Mouse (Mus musculus) hindbrain, embryonic 16.5 days (tissue): ENCODE measurements at regions not wholly inside any gene's neighbourhood (a gene's known extent, or its start where the extent isn't known, plus 50 kb on each side); places are given as distances from the start of the nearest gene placed in this dataset.
A peak's percentile ranks its signal among the peaks of the same experiment; 100 is the strongest.

Experiments
- ATAC-seq: fragments of 200-750 bp; cut with Nextera tagmentation; 2 replicates; pipeline ENCODE4 v1.8.0; 2017; ENCODE audit warnings: moderate TSS enrichment, moderate library complexity
- H3K27ac ChIP-seq: fragments of 300-500 bp; sonication (generic); 2 replicates; pipeline ENCODE4 v1.5.1; 2014; ENCODE audit warnings: low read depth, mild to moderate bottlenecking, control low read depth, low read length, moderate library complexity
- H3K27me3 ChIP-seq: fragments of 300-500 bp; sonication (generic); replicated peaks from 2 replicates; pipeline ENCODE4 v1.6.1; 2014; ENCODE audit warnings: low read length; ENCODE audit not compliant: control insufficient read depth, insufficient read depth
- H3K36me3 ChIP-seq: fragments of 300-500 bp; sonication (generic); 2 replicates; pipeline ENCODE4 v1.6.1; 2014; ENCODE audit warnings: mild to moderate bottlenecking, low read length, moderate library complexity, mixed read lengths; ENCODE audit not compliant: control insufficient read depth, insufficient read depth
- H3K4me1 ChIP-seq: fragments of 300-500 bp; sonication (generic); 2 replicates; pipeline ENCODE4 v1.6.1; 2014; ENCODE audit warnings: low read depth, low read length; ENCODE audit not compliant: control insufficient read depth, insufficient read depth
- H3K4me2 ChIP-seq: fragments of 300-500 bp; sonication (generic); 2 replicates; pipeline ENCODE4 v1.6.1; 2014; ENCODE audit warnings: mild to moderate bottlenecking, low read length, control low read depth, moderate library complexity
- H3K4me3 ChIP-seq: fragments of 300-500 bp; sonication (generic); 2 replicates; pipeline ENCODE4 v1.5.1; 2014; ENCODE audit warnings: mild to moderate bottlenecking, low read length, control low read depth, moderate library complexity
- H3K9ac ChIP-seq: fragments of 300-500 bp; sonication (generic); 2 replicates; pipeline ENCODE4 v1.6.1; 2014; ENCODE audit warnings: low read depth, mild to moderate bottlenecking, control low read depth, low read length, moderate library complexity
- H3K9me3 ChIP-seq: fragments of 300-500 bp; sonication (generic); 2 replicates; pipeline ENCODE4 v1.6.1; 2014; ENCODE audit warnings: mild to moderate bottlenecking, low read length, moderate library complexity; ENCODE audit not compliant: control insufficient read depth
- WGBS: fragments of 180-500 bp; shearing (Covaris S2); extraction: QIAGEN DNeasy Blood & Tissue Kit; methylation state at CpG from one replicate; pipeline ENCODE4 v1.1.7; 2014; 5-methylcytosine and 5-hydroxymethylcytosine counted together

DNA sequence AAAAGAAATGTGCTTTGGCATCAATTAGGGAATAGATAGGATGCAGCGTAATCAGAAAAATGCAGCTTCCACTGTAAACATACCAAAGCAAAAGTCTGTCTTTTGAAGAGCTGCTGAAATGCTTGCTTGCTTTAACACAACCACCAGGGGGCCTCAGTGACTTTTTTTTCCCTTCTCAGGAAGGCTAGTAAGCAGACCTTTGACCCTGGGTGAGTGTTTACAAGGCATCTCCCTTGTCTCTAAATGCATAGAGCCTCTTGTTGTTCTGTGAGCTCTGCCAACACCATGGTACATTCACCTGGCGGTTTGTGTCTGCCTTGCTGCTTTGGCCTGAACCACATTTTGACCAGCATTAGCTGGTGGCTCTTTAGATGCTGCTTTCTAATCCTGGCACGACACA, 191.9 kb upstream of the C9orf72 start:
- Histone ChIP-seq H3K9ac (no peak overlapping the region), H3K4me2 (no peak overlapping the region), H3K4me1 (no peaks in the 10 kb centered on the region), H3K9me3 (no peaks in the 10 kb centered on the region), H3K27me3 (no peaks in the 10 kb centered on the region), H3K36me3 (no peaks in the 10 kb centered on the region), H3K27ac (no peak overlapping the region), H3K4me3 (no peak overlapping the region)
- WGBS: 53% methylated on average over 3 of the region's 3 CpGs
- no peak for ATAC-seq

DNA sequence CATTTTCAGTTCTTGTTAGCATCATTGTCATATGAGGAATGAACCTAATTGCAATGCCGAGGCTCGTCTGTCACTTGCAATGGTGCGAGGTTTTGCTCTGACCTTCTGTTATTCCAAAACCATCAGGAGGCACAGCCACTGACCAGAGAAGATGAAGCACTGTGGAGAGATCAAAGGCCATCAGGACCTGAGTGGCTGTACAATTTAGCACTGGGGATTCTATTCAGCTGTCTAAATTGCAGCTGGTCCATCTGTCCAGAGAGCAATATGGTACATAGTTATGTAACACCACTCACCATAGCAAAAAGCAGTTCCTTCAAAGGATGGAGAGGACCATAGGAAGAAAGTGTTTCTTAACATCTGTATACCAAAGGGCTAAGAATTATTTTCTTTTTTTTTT, 187.5 kb upstream of the C9orf72 start:
- Histone ChIP-seq H3K27ac (no peak overlapping the region), H3K9ac (no peak overlapping the region), H3K4me3 (no peak overlapping the region), H3K4me2 (no peak overlapping the region), H3K4me1 (no peaks in the 10 kb centered on the region), H3K27me3 (no peaks in the 10 kb centered on the region), H3K36me3 (no peaks in the 10 kb centered on the region), H3K9me3 (no peaks in the 10 kb centered on the region)
- no peak for ATAC-seq
- WGBS: 30% methylated on average over 3 of the region's 3 CpGs

DNA sequence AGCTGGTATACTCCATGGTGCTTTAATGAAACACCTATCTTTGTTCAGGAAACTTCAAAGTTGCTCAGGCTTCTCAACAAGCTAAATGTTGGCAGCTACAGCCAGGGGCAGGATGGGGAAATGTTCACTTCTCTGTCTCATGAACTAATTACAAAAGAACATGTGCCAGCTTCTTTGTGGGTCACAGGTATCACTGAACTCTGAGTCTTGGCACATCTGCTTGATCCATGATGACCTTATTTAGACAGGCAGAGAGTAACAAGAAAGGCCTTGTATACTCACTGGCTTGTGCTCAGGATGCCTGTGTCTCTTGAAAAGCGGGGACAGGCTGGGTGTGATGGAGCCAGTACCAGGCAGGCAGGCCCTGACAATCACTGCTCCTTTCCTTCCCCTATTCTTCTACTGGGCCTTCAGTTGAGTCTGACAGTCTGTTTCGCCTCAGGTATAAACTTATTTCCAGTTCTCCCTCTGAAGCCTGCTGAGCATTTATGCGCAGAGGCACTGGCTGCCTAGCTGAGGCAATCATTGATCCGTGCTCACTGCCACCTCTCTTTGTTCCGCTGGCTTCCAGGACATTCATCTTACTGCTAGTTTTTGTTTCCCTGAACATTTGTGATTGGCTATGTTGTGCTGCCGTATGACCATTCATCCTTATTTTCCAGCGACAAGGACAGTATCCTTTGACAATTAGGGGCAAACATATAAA, 179.5 kb upstream of the C9orf72 start:
- Histone ChIP-seq H3K4me3 (no peak overlapping the region), H3K4me1 (no peaks in the 10 kb centered on the region; the same call in 1 of the 2 replicates), H3K9me3 (no peaks in the 10 kb centered on the region), H3K4me2 (no peak overlapping the region), H3K27me3 (no peaks in the 10 kb centered on the region), H3K27ac (no peak overlapping the region), H3K9ac (no peak overlapping the region; the same call in 1 of the 2 replicates), H3K36me3 (no peaks in the 10 kb centered on the region)
- peak; percentile 45; the same call in 1 of the 2 replicates for ATAC-seq
- 42% methylated on average over 7 of the region's 7 CpGs for WGBS

DNA sequence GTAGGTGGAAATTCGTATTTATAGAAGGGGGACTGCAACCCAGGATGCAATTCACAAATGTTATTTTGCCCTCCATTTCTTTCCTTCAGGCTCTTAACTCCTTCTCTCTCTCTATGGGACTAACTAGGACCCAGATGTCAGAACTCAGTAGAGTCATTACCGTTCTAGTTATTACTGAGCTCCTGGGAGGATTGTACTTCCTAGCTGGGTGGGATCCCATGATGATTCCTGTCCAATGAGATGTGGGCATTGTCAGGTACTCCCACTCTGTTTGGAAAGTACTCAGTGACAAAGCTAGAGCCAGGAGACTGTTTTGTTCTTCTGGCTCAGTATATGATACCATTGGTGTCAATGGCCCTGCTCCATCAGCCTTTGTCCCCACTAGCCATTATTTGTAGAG, 178.1 kb upstream of the C9orf72 start:
- Histone ChIP-seq H3K4me2 (no peak overlapping the region), H3K9ac (no peak overlapping the region), H3K27ac (no peak overlapping the region), H3K4me1 (no peaks in the 10 kb centered on the region; the same call in 1 of the 2 replicates), H3K9me3 (no peaks in the 10 kb centered on the region), H3K27me3 (no peaks in the 10 kb centered on the region), H3K36me3 (no peaks in the 10 kb centered on the region), H3K4me3 (no peak overlapping the region)
- WGBS: 78% methylated on average over 2 of the region's 2 CpGs
- ATAC-seq: no peak

DNA sequence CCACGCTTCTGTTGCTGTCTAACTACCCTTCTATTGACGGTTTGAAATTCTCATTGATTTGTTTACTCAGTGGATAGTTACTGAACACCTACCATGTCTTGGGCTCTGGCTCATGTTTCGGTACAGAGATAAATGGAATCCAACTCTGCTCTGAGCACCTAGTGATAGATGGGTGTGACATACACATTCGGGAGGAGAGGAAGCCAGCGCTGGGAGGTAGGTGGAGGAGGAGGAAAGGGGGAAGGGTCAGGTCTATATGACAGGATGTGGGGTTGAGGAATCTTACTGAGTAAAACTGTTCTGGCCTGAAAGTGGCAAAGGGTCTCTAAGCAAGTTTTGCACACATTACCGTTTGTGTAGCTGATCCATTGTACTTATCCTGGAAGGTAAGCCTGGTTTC, 177.6 kb upstream of the C9orf72 start:
- no peaks in the 10 kb centered on the region for H3K36me3 ChIP-seq
- 87% methylated on average over 6 of the region's 6 CpGs for WGBS
- H3K4me3 ChIP-seq: no peak overlapping the region
- no peaks in the 10 kb centered on the region for H3K27me3 ChIP-seq
- H3K27ac ChIP-seq: no peak overlapping the region
- no peak for ATAC-seq
- no peaks in the 10 kb centered on the region; the same call in 1 of the 2 replicates for H3K4me1 ChIP-seq
- H3K9me3 ChIP-seq: no peaks in the 10 kb centered on the region
- no peak overlapping the region for H3K9ac ChIP-seq
- H3K4me2 ChIP-seq: no peak overlapping the region

DNA sequence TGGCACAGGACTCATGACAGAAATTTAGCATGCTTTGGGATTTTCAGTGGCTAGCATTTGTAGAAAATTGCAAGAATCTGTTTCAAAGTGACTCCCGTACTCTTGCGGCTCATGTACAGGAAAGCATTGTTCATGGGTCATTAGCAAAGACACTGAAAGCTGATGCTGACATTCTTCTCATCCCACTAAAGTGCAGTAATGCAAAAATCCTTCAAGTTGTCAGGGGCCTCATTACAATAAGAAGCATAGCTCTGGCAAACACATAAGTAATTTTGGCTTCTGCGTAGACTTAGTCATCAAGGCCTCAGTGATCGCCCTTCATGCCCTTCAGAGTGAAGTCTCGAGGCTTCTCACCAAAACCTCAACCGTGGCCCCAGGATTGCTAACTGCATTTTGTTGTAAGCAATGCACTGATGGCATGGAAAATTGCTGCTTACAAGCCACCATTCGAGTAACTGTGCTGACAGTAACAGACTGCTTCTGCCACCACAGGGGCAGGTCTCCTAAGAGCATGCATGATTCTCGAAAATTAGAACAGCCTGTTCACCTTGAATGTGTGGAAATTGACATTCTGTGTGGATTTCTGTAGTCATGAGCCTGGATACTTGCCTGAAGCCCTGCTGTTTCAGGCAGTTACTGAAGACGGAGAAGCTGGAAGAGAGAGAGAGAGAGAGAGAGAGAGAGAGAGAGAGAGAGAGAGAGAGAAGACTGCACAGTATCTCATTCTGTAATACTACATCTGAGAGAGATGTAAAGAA, 176.6 kb upstream of the C9orf72 start:
- Histone ChIP-seq H3K9ac (no peak overlapping the region), H3K4me1 (no peaks in the 10 kb centered on the region; the same call in 1 of the 2 replicates), H3K4me3 (no peak overlapping the region), H3K36me3 (no peaks in the 10 kb centered on the region), H3K4me2 (no peak overlapping the region), H3K9me3 (no peaks in the 10 kb centered on the region), H3K27ac (peak overlapping the region; percentile 48; the same call in 1 of the 2 replicates), H3K27me3 (no peaks in the 10 kb centered on the region)
- 48% methylated on average over 9 of the region's 9 CpGs for WGBS
- peak; percentile 38; the same call in 1 of the 2 replicates for ATAC-seq

DNA sequence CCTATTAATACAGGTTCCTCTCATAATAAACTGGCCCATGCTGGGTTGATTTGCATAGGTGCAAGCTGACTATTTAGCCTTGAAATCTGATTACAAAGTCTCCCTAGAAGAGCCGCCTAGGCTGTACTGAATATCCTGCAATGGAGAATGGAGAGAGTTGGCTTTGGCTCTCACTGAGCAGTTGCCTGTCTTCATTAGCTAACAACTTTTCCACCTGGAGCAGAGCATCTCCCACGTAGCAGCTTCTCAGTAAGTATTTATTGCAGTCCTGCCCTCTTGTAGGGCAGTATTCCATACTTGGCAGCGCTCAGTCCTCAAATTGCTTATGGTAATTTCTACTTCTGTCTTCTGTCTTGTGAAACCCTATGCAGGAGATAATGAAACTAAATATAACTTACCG, 175.8 kb upstream of the C9orf72 start:
- no peak overlapping the region for H3K4me2 ChIP-seq
- ATAC-seq: no peak
- H3K9ac ChIP-seq: no peak overlapping the region
- WGBS: 75% methylated on average over 4 of the region's 4 CpGs
- no peak overlapping the region for H3K4me3 ChIP-seq
- no peak overlapping the region for H3K27ac ChIP-seq
- no peaks in the 10 kb centered on the region for H3K36me3 ChIP-seq
- no peaks in the 10 kb centered on the region for H3K27me3 ChIP-seq
- H3K4me1 ChIP-seq: no peaks in the 10 kb centered on the region; the same call in 1 of the 2 replicates
- H3K9me3 ChIP-seq: no peaks in the 10 kb centered on the region

DNA sequence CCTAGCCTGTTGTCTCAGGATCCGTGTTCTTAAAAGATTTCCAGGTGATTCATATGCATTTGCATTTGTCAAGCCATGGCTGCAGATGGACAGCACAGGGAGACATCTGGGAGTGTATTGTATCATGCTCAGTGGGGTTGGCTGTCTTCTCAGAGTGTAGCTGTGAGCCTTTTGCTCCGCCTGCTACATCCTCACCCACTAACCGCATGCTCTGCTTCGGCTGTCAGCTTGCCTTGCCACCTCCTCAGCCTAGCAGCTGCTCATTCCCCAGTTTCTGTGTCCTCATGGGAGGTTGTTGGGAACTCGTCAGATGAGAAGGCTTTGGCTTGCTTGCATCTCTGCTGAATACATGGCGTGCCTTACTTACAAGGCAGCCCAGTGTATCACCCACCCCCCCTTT, 174.5 kb upstream of the C9orf72 start:
- peak; percentile 43 for ATAC-seq

DNA sequence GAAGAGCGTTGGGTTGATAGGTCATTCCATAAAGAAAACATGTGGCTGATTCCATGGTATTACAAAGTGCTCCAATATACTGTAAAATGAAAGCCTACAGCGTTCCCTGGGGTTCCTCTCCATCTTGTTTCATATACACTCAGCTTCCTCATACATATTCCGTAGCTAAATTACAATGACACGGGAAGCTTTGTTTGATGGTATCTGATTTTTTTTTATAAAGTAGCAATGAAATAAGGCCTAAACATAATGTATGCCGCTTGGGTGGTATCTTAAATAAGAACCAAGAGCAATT, 169.6 kb upstream of the C9orf72 start:
- H3K4me1 ChIP-seq: no peaks in the 10 kb centered on the region
- ATAC-seq: no peak
- no peaks in the 10 kb centered on the region for H3K36me3 ChIP-seq
- no peaks in the 10 kb centered on the region for H3K9me3 ChIP-seq
- WGBS: 78% methylated on average over 5 of the region's 5 CpGs
- H3K27ac ChIP-seq: no peak overlapping the region
- H3K4me2 ChIP-seq: no peak overlapping the region
- H3K9ac ChIP-seq: no peak overlapping the region
- no peaks in the 10 kb centered on the region for H3K27me3 ChIP-seq
- no peak overlapping the region for H3K4me3 ChIP-seq

More for the DNA sequence above, 174.5 kb upstream of the C9orf72 start:
- Histone ChIP-seq H3K36me3 (no peaks in the 10 kb centered on the region), H3K27me3 (no peaks in the 10 kb centered on the region), H3K4me1 (no peaks in the 10 kb centered on the region; the same call in 1 of the 2 replicates), H3K4me3 (no peak overlapping the region), H3K4me2 (no peak overlapping the region), H3K9ac (no peak overlapping the region), H3K9me3 (no peaks in the 10 kb centered on the region), H3K27ac (no peak overlapping the region)
- 71% methylated on average over 6 of the region's 6 CpGs for WGBS
